Mouse (Mus musculus) adrenal gland (tissue): ENCODE data around the gene Gtf2i.
"Not testable (repeated sequence)": the region's sequence is repeated elsewhere in the genome, so short reads cannot be mapped to it uniquely, and the experiment has no call there.

ENCODE experiments used
- intact Hi-C: fragments of 180-260 bp; cut with DNase I; formaldehyde crosslinking; loops from one replicate; pipeline ENCODE4 v1.15.1; 2025
- long read RNA-seq, 2 experiments: library from polyadenylated mRNA; unstranded; transcript quantifications; one replicate each; pipeline ENCODE4 v2.0.0; 2020; ENCODE audit warnings: borderline replicate concordance in 1 of 2; ENCODE audit not compliant: insufficient replicate concordance in 1 of 2

Gtf2i gene
- long read RNA-seq, experiment 1, full-length matches to known transcripts, result 7 of 54 reads
- long read RNA-seq, experiment 1, partial matches to known transcripts, result 41 of 54 reads
- long read RNA-seq, experiment 1, other reads (novel, unspliced or antisense), result 6 of 54 reads
- long read RNA-seq, experiment 2, partial matches to known transcripts, result 38 of 50 reads
- long read RNA-seq, experiment 2, other reads (novel, unspliced or antisense), result 10 of 50 reads

- intact Hi-C loops, result no loop called here
Observed at GRCm38 (mm10) chr5:134314688-134315622, at the start of gene Gtf2i. TSS of gene Gtf2i (minus strand) at chr5:134314760.

- intact Hi-C loops, result no loop called here
Observed at GRCm38 (mm10) chr5:134359101-134359500, 44.5 kb upstream of the Gtf2i start.

- intact Hi-C loops, result not testable (repeated sequence)
Observed at GRCm38 (mm10) chr5:134355372-134355771, 40.8 kb upstream of the Gtf2i start.

- intact Hi-C loops, result no loop called here
Observed at GRCm38 (mm10) chr5:134353117-134353516, 38.6 kb upstream of the Gtf2i start.

- intact Hi-C loops, result no loop called here
Observed at GRCm38 (mm10) chr5:134352527-134353001, 38.0 kb upstream of the Gtf2i start.

- intact Hi-C loops, result no loop called here
Observed at GRCm38 (mm10) chr5:134350660-134351059, 36.1 kb upstream of the Gtf2i start.

GRCm38 (mm10) chr5:134347066-134347465 lies 32.5 kb upstream of the Gtf2i start:
- intact Hi-C loops, result no loop called here

- intact Hi-C loops, result loop anchor here (2.0 kb wide), 1 partner anchor 159 kb away; no protein-coding TSS in a partner anchor
Observed at GRCm38 (mm10) chr5:134345449-134345848, 30.9 kb upstream of the Gtf2i start.

GRCm38 (mm10) chr5:134344076-134344475 lies 29.5 kb upstream of the Gtf2i start:
- intact Hi-C loops, result loop anchor here (2.0 to 5.0 kb wide), 2 partner anchors 82 to 157 kb away; no protein-coding TSS in a partner anchor

- intact Hi-C loops, result loop anchor here (2.0 to 5.0 kb wide), 2 partner anchors 81 to 163 kb away; no protein-coding TSS in a partner anchor
Observed at GRCm38 (mm10) chr5:134343530-134343929, 29.0 kb upstream of the Gtf2i start.

GRCm38 (mm10) chr5:134342503-134343205 lies 28.1 kb upstream of the Gtf2i start:
- intact Hi-C loops, result loop anchor here (2.0 to 5.0 kb wide), 2 partner anchors 80 to 162 kb away; no protein-coding TSS in a partner anchor

GRCm38 (mm10) chr5:134341721-134342120 lies 27.2 kb upstream of the Gtf2i start:
- intact Hi-C loops, result loop anchor here (2.0 to 5.0 kb wide), 2 partner anchors 79 to 161 kb away; no protein-coding TSS in a partner anchor

- intact Hi-C loops, result loop anchor here (5.0 kb wide), 1 partner anchor 79 kb away; no protein-coding TSS in a partner anchor
Observed at GRCm38 (mm10) chr5:134341321-134341720, 26.8 kb upstream of the Gtf2i start.

- intact Hi-C loops, result loop anchor here (5.0 kb wide), 1 partner anchor 78 kb away; no protein-coding TSS in a partner anchor
Observed at GRCm38 (mm10) chr5:134340101-134340522, 25.6 kb upstream of the Gtf2i start.

- intact Hi-C loops, result not testable (repeated sequence)
Observed at GRCm38 (mm10) chr5:134337012-134337411, 22.5 kb upstream of the Gtf2i start.

GRCm38 (mm10) chr5:134332743-134333142 lies 18.2 kb upstream of the Gtf2i start:
- intact Hi-C loops, result no loop called here

- intact Hi-C loops, result no loop called here
Observed at GRCm38 (mm10) chr5:134330082-134330481, 15.5 kb upstream of the Gtf2i start.

- intact Hi-C loops, result no loop called here
Observed at GRCm38 (mm10) chr5:134329311-134329710, 14.8 kb upstream of the Gtf2i start.

- intact Hi-C loops, result no loop called here
Observed at GRCm38 (mm10) chr5:134328482-134329001, 14.0 kb upstream of the Gtf2i start.

- intact Hi-C loops, result no loop called here
Observed at GRCm38 (mm10) chr5:134325856-134326566, 11.5 kb upstream of the Gtf2i start.
